Mouse (Mus musculus) thymus, postnatal 36 days (tissue): Measurements from ENCODE around the gene Rln1.

ENCODE experiments used
- DNase-seq, 2 experiments: peaks; one replicate each; pipeline ENCODE4 v3.0.0; 2022; ENCODE audit warnings: mixed read lengths in 2 of 2

Gene Rln1

DNA sequence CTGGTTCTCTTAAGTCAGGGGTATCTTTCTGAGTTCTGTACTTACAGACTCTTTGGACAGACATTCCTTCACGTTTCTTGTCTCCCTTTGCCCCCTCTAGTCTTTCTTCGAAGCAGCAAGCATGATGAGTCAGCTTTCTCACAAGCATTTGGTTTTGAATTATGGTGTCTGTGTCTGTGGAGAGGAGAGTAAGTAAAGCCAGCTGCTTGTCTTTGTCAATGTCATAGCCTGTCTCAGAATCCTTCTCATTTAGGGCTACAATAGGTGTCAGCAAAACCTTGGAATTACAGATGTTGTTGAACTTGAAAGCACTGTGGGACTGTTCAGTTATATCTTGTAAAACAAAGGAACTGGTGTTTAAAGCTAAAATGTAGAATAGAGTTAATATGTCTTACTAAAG lies 39.7 kb downstream of the Rln1 start:
- DNase-seq, result no peak

DNA sequence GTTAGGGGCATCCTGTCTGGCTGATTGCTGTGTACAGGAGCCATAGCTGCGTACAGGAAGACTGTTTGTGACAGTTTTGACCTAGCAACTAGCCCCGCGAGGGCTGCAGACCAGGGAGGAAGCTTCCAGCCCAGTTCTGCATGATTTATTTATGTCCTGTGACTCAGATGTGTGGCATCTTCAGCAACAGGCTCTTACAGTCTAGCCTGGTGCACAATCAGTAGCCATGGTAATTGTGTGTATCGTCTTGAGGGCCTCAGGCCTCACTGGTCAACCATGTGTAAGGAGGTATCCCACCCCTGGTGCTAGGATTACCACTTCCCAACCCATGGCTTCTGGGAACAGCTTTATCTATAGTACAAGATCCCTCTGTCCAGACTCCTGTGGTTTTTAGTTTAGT lies 41.9 kb downstream of the Rln1 start:
- DNase-seq, result no peak

DNA sequence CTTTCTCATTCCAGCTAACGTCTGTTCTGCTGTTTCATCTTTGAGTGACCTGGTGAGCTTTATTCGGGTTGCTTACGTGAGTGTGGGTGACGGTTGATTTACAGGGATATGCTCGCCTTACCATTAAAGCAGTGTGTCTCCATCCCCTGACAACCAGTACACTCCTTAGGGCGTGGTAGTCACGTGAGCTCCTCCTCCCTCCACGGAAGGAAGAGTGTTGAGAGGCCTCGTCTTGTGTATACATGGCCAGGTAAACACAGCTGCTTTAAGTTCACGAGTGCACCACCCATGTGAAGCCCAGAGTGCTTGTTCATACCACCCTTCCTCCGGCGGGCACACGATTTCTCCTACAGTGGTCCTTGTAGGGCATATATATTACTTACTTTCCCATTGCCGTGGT lies 42.9 kb downstream of the Rln1 start:
- DNase-seq, result no peak

DNA sequence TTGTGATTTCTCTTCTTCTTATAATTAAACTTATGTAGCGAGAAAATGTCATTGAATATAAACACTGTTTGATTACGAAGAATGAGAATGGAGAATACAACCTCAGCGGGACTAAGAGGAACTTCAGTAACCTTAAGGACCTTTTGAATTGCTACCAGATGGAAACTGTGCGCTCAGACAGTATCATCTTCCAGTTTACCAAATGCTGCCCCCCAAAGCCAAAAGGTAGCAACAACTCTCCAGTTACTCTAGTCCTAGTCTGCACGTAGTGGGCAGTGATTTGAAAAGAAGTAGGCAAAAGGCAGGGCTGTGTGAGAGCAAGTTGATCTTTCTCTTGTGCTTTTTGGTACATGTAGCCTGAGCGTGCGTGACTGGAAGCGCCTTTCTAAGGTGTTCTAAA lies 46.6 kb downstream of the Rln1 start:
- no peak for DNase-seq

DNA sequence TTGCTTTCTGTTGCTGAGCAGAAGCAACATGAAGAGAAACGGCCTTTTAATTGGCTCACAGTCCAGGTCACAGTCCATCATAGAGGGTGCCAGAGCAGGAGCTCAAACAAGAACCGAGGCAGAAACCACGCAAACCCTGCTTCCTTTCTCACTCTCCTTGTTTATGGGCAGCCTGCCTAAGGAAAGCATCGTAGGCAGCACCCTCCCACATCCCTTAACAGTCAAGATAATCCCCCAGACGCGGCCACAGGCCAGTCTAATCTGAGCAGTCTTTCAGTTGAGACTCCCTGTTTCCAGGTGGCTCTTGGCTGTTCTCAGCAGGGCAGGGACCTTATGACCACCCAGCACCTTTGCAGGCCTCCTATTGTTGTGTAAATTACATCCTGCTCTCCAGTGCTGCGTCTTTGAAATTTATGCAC lies 49.0 kb downstream of the Rln1 start:
- no peak for DNase-seq
